Mouse (Mus musculus): ENCODE results near the gene Gm20855. TPM values are rescaled to one million over a fixed set of nuclear protein-coding genes. Genes with fewer than 3 reads are reported as not detected.
"Not testable (repeated sequence)": the region's sequence is repeated elsewhere in the genome, so short reads cannot be mapped to it uniquely, and the experiment has no call there.

Gm20855 gene
- not detected in 2 replicates for polyA plus RNA-seq (2014; fragmentation: Nextera tagmentation; extraction: Ambion mirVana)

DNA sequence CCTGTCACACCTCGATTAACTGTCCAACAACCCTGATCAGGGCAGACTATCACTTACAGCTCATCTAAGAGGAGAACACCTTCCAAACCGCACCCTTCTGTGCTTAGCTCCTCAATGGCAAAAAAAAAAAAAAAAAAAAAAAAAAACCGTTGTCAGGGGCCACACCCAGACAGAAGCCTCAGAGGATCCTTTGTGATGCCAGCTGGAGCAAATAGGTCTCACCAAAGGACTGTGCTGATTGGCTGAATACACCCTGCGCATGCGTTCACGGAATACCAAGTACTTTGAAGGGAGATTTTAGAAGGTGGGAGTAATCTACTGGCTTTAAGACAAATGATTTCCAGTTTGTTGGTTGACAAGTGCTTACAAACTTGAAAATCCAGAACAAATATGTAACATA is at the start of gene Gm20855:
Gene Gm20855, minus strand, starts transcription at position 101 of the 400 bp plus-strand sequence.
- ATAC-seq (ENCODE audit: insufficient number of reproducible peaks, low FRiP score, low TSS enrichment, low read depth); H3K27me3 ChIP-seq (ENCODE audit: control insufficient read depth, insufficient read depth, low read length); DNase-seq (ENCODE audit: low spot score); H3K36me3 ChIP-seq (ENCODE audit: control insufficient read depth, insufficient read depth, low read length); H3K27ac ChIP-seq (replicated peaks; ENCODE audit: low read depth, low read length); H3K9me3 ChIP-seq (ENCODE audit: control insufficient read depth, low read length); H3K4me1 ChIP-seq (ENCODE audit: control insufficient read depth, insufficient read depth, low read length); H3K4me2 ChIP-seq (ENCODE audit: low read depth, severe bottlenecking); H3K4me3 ChIP-seq (ENCODE audit: low read depth, low read length); H3K9ac ChIP-seq (ENCODE audit: low read length): not testable (repeated sequence)
- no CpG with 5 or more reads among the region's 6 CpGs for WGBS
